ENCODE assay signal across 9 mouse cellular contexts in the genomic region with DNA sequence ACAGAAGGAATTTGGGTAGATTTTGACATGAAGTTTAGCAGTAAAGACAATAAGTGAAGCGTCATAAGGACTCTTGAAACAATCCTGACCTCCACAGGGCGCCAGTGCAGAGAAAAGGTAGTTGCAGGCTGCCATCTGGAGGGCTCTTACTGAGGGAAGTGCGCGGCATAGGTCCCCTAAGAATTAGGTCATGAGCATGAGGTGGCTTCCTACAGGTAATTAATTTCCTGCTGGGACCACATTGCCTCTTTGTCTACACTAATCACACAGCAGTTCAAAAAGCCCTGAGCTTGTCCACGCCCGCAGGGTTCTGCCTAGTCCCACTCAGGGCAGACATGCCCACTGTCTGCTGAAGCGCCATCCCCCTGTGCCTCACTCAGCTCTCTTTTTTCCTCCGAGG. TPM values are rescaled to one million over a fixed set of nuclear protein-coding genes. Genes with fewer than 3 reads are reported as not detected.
DNase-seq lines count a peak whose midpoint lies in the region; ATAC-seq and TF ChIP-seq lines count a peak whose summit lies in the region.
"Had no signal": no experiment of that assay in that cellular context is flagged by ENCODE, and none has a peak within 500 bp of the region (broad histone marks: within the 10 kb centered on the region; RNA-seq: fewer than 3 reads in every experiment).

No protein-coding gene starts in this region.

- no peak overlapping the region for H3K4me3 ChIP-seq in left cerebral cortex, adult 2 months
- no peak overlapping the region for H3K4me3 ChIP-seq in hindbrain, embryonic 16.5 days (ENCODE audit: low read length)
- H3K4me3 ChIP-seq: embryonic facial prominence, embryonic 13.5 days had no signal

- peak; percentile 26 for TF ChIP-seq CTCF in left cerebral cortex, adult 2 months (IDR thresholded peaks at IDR 0.05)

- peak overlapping the region; percentile 74 for H3K27ac ChIP-seq in left cerebral cortex, adult 2 months
- no peak overlapping the region for H3K27ac ChIP-seq in hindbrain, embryonic 16.5 days (ENCODE audit: low read depth, low read length)
- H3K27ac ChIP-seq: embryonic facial prominence, embryonic 13.5 days had no signal

- no peaks in the 10 kb centered on the region for H3K9me3 ChIP-seq in hindbrain, embryonic 16.5 days (ENCODE audit: control insufficient read depth, low read length)
- H3K9me3 ChIP-seq: embryonic facial prominence, embryonic 13.5 days had no signal

- DNase-seq in left cerebral cortex, adult 2 months (ENCODE audit: extremely low spot score in 1 of 2, low spot score in 2 of 2): no peak
- no peak for DNase-seq in left cerebral cortex, postnatal 25 days (ENCODE audit: low spot score in 2 of 2)
- peak; percentile 81 to 86 for DNase-seq in cerebellum, postnatal 36 days
- DNase-seq in retina, postnatal 1 day: peak; percentile 81
- no peak for DNase-seq in left cerebral cortex, postnatal 10 days (ENCODE audit: extremely low spot score in 1 of 2, low spot score in 2 of 2)
- no peak for DNase-seq in adrenal gland, adult 2 months

- no peaks in the 10 kb centered on the region for H3K27me3 ChIP-seq in hindbrain, embryonic 16.5 days (replicated peaks; ENCODE audit: control insufficient read depth, insufficient read depth, low read length)
- H3K27me3 ChIP-seq: embryonic facial prominence, embryonic 13.5 days had no signal

- no peak overlapping the region for H3K4me2 ChIP-seq in hindbrain, embryonic 16.5 days (ENCODE audit: low read length)
- H3K4me2 ChIP-seq: embryonic facial prominence, embryonic 13.5 days had no signal

- no peak overlapping the region for H3K9ac ChIP-seq in hindbrain, embryonic 16.5 days (ENCODE audit: low read depth, low read length)
- H3K9ac ChIP-seq: embryonic facial prominence, embryonic 13.5 days had no signal

- no peaks in the 10 kb centered on the region for H3K36me3 ChIP-seq in hindbrain, embryonic 16.5 days (ENCODE audit: control insufficient read depth, insufficient read depth, low read length)

- 23% methylated on average over 8 of the region's 8 CpGs for WGBS in hindbrain, embryonic 16.5 days

- intact Hi-C loops in left cerebral cortex, adult 2 months (cut with DNase I): loop anchor here (2.0 to 5.0 kb wide), 4 partner anchors 38 to 185 kb away; partner anchors contain the start of gene Gpr22
- intact Hi-C loops in left cerebral cortex, postnatal 25 days (cut with DNase I): loop anchor here (5.0 kb wide), 1 partner anchor 185 kb away; the partner anchor contains the start of gene Gpr22
- intact Hi-C loops in left cerebral cortex, postnatal 10 days (cut with DNase I): no loop called here

- peak; percentile 65 for ATAC-seq in hindbrain, embryonic 16.5 days
- ATAC-seq in monocyte, adult 5-6 weeks (replicated peaks; ENCODE audit: insufficient number of reproducible peaks, low FRiP score, low TSS enrichment, poor library complexity, severe bottlenecking): no peak

- H3K4me1 ChIP-seq in hindbrain, embryonic 16.5 days (ENCODE audit: control insufficient read depth, insufficient read depth, low read depth, low read length): peaks cover 18% of the 10 kb centered on the region

RNA-seq across cellular contexts. Expression of gene Hbp1, which starts 53.3 kb away (rescaled TPM):
- 10 to 100 TPM; 21.4 to 22.1 TPM for total RNA-seq in left cerebral cortex, adult 2 months (2021)
- 10 to 100 TPM; 17.7 to 19.7 TPM for total RNA-seq in left cerebral cortex, postnatal 25 days (2021)
- polyA plus RNA-seq in hindbrain, embryonic 16.5 days (2015; fragmentation: Nextera tagmentation; extraction: Ambion mirVana): 39.1 and 44.7 TPM in 2 replicates
- 10 to 100 TPM; 18.1 to 20.4 TPM for total RNA-seq in left cerebral cortex, postnatal 10 days (2021)
- 136 to 288 TPM (median 244 TPM) in 3 replicates for total RNA-seq in monocyte, adult 5-6 weeks (2017)
- 10 to 100 TPM; 76.4 to 95.2 TPM for total RNA-seq in adrenal gland, adult 2 months (2021)
- polyA plus RNA-seq in adrenal gland, adult 2 months (2012; rRNA removed): 38.0 and 49.8 TPM in 2 replicates

Comparison
In these comparisons a context has a peak if more than half of its experiments do, and no peak if none do; other contexts are left out.
1. DNase-seq: peak in cerebellum, postnatal 36 days (2 of 2) and retina, postnatal 1 day (single experiment); none in left cerebral cortex, adult 2 months (0 of 2), left cerebral cortex, postnatal 25 days (0 of 2), left cerebral cortex, postnatal 10 days (0 of 2) and adrenal gland, adult 2 months (single experiment).